Mouse (Mus musculus) limb, embryonic 10.5 days (tissue): ENCODE measurements at regions not wholly inside any gene's neighbourhood (a gene's known extent, or its start where the extent isn't known, plus 50 kb on each side); places are given as distances from the start of the nearest gene placed in this dataset.
A peak's percentile ranks its signal among the peaks of the same experiment; 100 is the strongest.
"Not testable (repeated sequence)": the region's sequence is repeated elsewhere in the genome, so short reads cannot be mapped to it uniquely, and the experiment has no call there.

Source experiments
- DNase-seq: peaks from one replicate; pipeline ENCODE4 v3.0.0-alpha.2; 2017; ENCODE audit warnings: low spot score
- H3K27ac ChIP-seq: fragments of 300-500 bp; sonication (generic); 2 replicates; pipeline ENCODE4 v1.5.1; 2016; ENCODE audit warnings: mild to moderate bottlenecking
- H3K27me3 ChIP-seq: fragments of 300-500 bp; sonication (generic); 2 replicates; pipeline ENCODE4 v1.6.1; 2016; ENCODE audit warnings: low read depth, mild to moderate bottlenecking; ENCODE audit not compliant: poor library complexity, severe bottlenecking
- H3K36me3 ChIP-seq: fragments of 300-500 bp; sonication (generic); 2 replicates; pipeline ENCODE4 v1.6.1; 2016; ENCODE audit warnings: mild to moderate bottlenecking, moderate library complexity
- H3K4me1 ChIP-seq: fragments of 300-500 bp; sonication (generic); 2 replicates; pipeline ENCODE4 v1.6.1; 2016
- H3K4me3 ChIP-seq: fragments of 300-500 bp; sonication (generic); 2 replicates; pipeline ENCODE4 v1.5.1; 2016; ENCODE audit warnings: mild to moderate bottlenecking, moderate library complexity
- H3K9me3 ChIP-seq: fragments of 300-500 bp; sonication (generic); replicated peaks from 2 replicates; pipeline ENCODE4 v1.6.1; 2016; ENCODE audit warnings: mild to moderate bottlenecking
- WGBS: fragments of 180-500 bp; shearing (Covaris S2); methylation state at CpG from one replicate; pipeline ENCODE4 v1.1.7; 2016; 5-methylcytosine and 5-hydroxymethylcytosine counted together

GRCm38 (mm10) chr10:23733679-23734078 is 53.4 kb downstream of the Rps12 start:
- H3K4me1 ChIP-seq = no peaks in the 10 kb centered on the region
- H3K9me3 ChIP-seq = no peaks in the 10 kb centered on the region
- no peak overlapping the region for H3K4me3 ChIP-seq
- 59% methylated on average over 2 of the region's 2 CpGs for WGBS
- H3K27ac ChIP-seq = no peak overlapping the region
- DNase-seq = no peak
- H3K36me3 ChIP-seq = no peaks in the 10 kb centered on the region
- no peaks in the 10 kb centered on the region for H3K27me3 ChIP-seq

- H3K4me3 ChIP-seq, H3K27ac ChIP-seq, H3K27me3 ChIP-seq, H3K9me3 ChIP-seq, H3K36me3 ChIP-seq, H3K4me1 ChIP-seq, DNase-seq: not testable (repeated sequence)
- 90% methylated on average over 28 of the region's 28 CpGs for WGBS
Measured at GRCm38 (mm10) chr10:23725960-23726714, 60.9 kb downstream of the Rps12 start.

- H3K27me3 ChIP-seq = no peaks in the 10 kb centered on the region
- H3K4me1 ChIP-seq = peaks cover 8% of the 10 kb centered on the region
- no peaks in the 10 kb centered on the region for H3K9me3 ChIP-seq
- no peak overlapping the region for H3K27ac ChIP-seq
- WGBS = 85% methylated on average over 7 of the region's 7 CpGs
- H3K4me3 ChIP-seq = no peak overlapping the region
- H3K36me3 ChIP-seq = no peaks in the 10 kb centered on the region
- no peak for DNase-seq
Measured at GRCm38 (mm10) chr10:23718124-23718523, 69.0 kb downstream of the Rps12 start.

GRCm38 (mm10) chr10:23715511-23715910 is 71.6 kb downstream of the Rps12 start:
- no peak for DNase-seq
- 88% methylated on average over 10 of the region's 10 CpGs for WGBS
- Histone ChIP-seq H3K27me3 (no peaks in the 10 kb centered on the region), H3K4me3 (no peak overlapping the region), H3K27ac (no peak overlapping the region), H3K9me3 (no peaks in the 10 kb centered on the region), H3K36me3 (no peaks in the 10 kb centered on the region), H3K4me1 (peaks cover 34% of the 10 kb centered on the region)

- H3K27ac ChIP-seq = no peak overlapping the region
- no peaks in the 10 kb centered on the region for H3K9me3 ChIP-seq
- no peaks in the 10 kb centered on the region for H3K36me3 ChIP-seq
- 94% methylated on average over 7 of the region's 7 CpGs for WGBS
- no peaks in the 10 kb centered on the region for H3K27me3 ChIP-seq
- no peak overlapping the region for H3K4me3 ChIP-seq
- DNase-seq = no peak
- H3K4me1 ChIP-seq = peaks cover 37% of the 10 kb centered on the region
Measured at GRCm38 (mm10) chr10:23715101-23715500, 72.0 kb downstream of the Rps12 start.

DNA sequence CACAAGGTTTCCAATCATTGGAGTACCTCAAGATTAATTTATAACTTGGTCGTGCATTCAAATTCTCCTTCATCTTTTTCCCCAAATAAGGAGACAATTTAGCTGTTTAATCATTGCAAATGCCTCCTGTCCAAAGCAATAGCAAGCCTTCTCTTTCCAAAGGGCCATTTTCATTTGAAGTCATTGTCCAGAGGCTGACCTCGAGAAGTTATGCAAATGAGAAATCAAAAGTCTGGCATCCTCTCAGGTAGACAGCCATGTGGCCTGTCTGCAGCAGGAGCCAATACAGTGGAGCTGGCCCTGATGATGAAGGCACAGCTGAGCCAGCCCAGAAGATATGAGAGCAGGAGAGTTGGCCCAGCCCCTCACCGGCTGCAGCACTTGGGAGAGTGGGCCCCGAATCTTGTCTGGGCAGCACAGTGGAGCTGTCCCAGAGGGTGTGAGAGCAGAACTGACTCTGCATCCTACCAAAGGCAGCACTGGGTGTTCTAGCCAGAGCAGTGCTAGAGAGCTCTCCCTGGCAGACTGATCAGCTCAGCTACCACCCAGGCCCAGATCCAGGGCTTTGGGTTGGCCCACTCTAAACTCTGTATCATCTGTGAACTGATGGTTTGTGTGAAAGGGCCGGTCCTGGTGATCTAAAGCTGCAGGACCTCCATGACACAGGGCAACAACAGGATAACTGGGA is 74.2 kb downstream of the Rps12 start:
- H3K27ac ChIP-seq = peak overlapping the region; percentile 82
- no peaks in the 10 kb centered on the region for H3K36me3 ChIP-seq
- 77% methylated on average over 5 of the region's 5 CpGs for WGBS
- H3K4me1 ChIP-seq = peaks cover 38% of the 10 kb centered on the region
- peak; percentile 33 for DNase-seq
- H3K27me3 ChIP-seq = no peaks in the 10 kb centered on the region
- no peaks in the 10 kb centered on the region for H3K9me3 ChIP-seq
- no peak overlapping the region for H3K4me3 ChIP-seq

- Histone ChIP-seq H3K4me3 (peak overlapping the region; percentile 31), H3K27ac (peak overlapping the region; percentile 82), H3K27me3 (no peaks in the 10 kb centered on the region), H3K4me1 (peaks cover 34% of the 10 kb centered on the region), H3K9me3 (no peaks in the 10 kb centered on the region), H3K36me3 (no peaks in the 10 kb centered on the region)
- 20% methylated on average over 6 of the region's 6 CpGs for WGBS
- peak; percentile 61 for DNase-seq
Measured at GRCm38 (mm10) chr10:23711416-23712171, 75.5 kb downstream of the Rps12 start.

DNA sequence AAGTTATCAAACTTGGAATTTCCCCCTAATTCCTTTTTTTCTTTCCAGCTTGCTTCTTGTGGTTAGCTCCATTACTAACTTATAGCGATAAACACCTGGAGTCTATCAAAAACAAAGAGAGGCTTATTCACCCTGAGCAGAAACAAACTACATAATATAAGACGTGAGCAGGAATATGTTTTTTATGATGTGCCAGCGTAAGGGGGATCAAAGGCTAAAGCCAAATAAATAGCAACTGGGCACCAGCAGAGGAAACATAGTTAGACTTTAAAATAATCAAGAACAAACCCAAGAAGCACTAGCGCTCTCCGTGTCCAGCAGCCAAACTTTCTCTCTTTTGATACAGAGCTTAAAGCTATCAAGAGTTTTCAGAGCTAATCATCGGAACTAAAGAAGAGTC is 76.1 kb downstream of the Rps12 start:
- Histone ChIP-seq H3K4me3 (peak overlapping the region; percentile 31), H3K9me3 (no peaks in the 10 kb centered on the region), H3K36me3 (no peaks in the 10 kb centered on the region), H3K4me1 (peaks cover 34% of the 10 kb centered on the region), H3K27me3 (no peaks in the 10 kb centered on the region), H3K27ac (peak overlapping the region; percentile 82)
- 30% methylated on average over 6 of the region's 6 CpGs for WGBS
- DNase-seq = no peak

GRCm38 (mm10) chr10:23708261-23708660 is 78.8 kb downstream of the Rps12 start:
- Histone ChIP-seq H3K36me3 (no peaks in the 10 kb centered on the region), H3K9me3 (no peaks in the 10 kb centered on the region), H3K4me3 (no peak overlapping the region), H3K27ac (no peak overlapping the region), H3K27me3 (no peaks in the 10 kb centered on the region), H3K4me1 (peaks cover 33% of the 10 kb centered on the region)
- WGBS = 93% methylated on average over 8 of the region's 8 CpGs
- DNase-seq = peak; percentile 25

DNA sequence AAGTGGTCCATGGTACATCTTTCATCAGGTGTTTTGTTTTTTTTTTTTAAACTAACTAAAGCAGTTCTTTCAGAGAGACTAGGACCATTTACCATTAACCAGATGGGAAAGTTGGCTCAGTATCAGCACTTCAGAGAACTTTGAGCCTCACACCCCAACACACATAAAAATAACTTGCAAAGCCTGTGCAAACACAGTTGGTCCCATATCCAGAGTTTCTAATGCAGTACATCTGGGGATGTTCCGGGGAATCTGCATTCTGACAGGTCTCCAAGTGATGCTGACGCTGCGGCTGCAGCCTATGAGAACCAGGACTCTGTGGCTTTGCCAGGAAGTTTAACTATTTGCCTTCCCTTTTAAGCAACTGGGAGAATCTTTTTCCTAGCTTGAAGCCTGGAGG is 79.9 kb downstream of the Rps12 start:
- no peaks in the 10 kb centered on the region for H3K36me3 ChIP-seq
- WGBS = 69% methylated on average over 3 of the region's 3 CpGs
- peaks cover 26% of the 10 kb centered on the region for H3K4me1 ChIP-seq
- DNase-seq = peak; percentile 24
- H3K4me3 ChIP-seq = no peak overlapping the region
- H3K27ac ChIP-seq = no peak overlapping the region
- no peaks in the 10 kb centered on the region for H3K27me3 ChIP-seq
- no peaks in the 10 kb centered on the region for H3K9me3 ChIP-seq

DNA sequence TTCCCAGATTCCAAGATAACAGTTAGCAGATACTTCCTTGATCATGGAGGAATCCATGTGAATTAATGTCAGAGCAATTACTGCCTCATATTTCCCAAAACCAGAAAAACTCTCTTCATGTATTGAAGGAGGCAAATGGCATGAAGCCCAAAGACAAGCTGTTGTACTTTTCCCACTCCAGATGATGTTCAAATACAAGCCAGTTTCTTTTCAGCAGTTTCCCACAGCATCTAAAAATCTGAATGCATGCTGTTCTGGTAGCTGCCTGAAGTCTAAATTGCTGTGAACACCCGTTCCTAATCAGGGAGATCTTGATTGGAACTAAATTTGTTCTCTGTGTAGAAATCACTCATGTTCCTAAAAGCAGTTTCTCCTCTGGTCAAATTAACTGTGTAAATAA is 83.0 kb downstream of the Rps12 start:
- Histone ChIP-seq H3K36me3 (no peaks in the 10 kb centered on the region), H3K9me3 (no peaks in the 10 kb centered on the region), H3K4me3 (no peak overlapping the region), H3K27ac (no peak overlapping the region), H3K4me1 (peaks cover 4% of the 10 kb centered on the region), H3K27me3 (no peaks in the 10 kb centered on the region)
- 60% methylated on average over 1 of the region's 1 CpGs for WGBS
- DNase-seq = no peak

- no peaks in the 10 kb centered on the region for H3K9me3 ChIP-seq
- no peaks in the 10 kb centered on the region for H3K4me1 ChIP-seq
- no peak overlapping the region for H3K4me3 ChIP-seq
- no peak for DNase-seq
- H3K27ac ChIP-seq = no peak overlapping the region
- no peaks in the 10 kb centered on the region for H3K27me3 ChIP-seq
- no peaks in the 10 kb centered on the region for H3K36me3 ChIP-seq
- 87% methylated on average over 2 of the region's 2 CpGs for WGBS
Measured at GRCm38 (mm10) chr10:23691291-23691690, 95.8 kb downstream of the Rps12 start.

DNA sequence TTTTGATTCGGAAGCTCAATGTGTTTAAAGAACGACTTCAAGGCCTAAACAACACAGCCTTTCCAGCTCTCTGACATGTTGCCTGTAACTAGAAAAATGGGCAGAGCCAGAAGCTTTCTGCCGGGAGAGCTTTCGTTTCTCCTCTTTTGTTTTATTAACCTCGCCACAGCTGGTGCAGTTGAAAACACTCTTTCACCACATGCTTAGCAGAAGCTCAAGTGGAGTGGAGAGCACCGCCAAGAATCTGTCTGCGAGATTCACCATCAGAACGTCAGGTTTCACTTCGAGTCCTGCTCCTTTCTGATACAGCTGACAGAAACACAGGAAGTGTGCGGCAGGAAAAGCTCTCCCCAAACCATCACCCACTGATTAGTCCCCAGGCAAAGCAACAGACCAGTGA is 100.1 kb downstream of the Rps12 start:
- no peaks in the 10 kb centered on the region for H3K4me1 ChIP-seq
- 89% methylated on average over 10 of the region's 10 CpGs for WGBS
- no peak overlapping the region for H3K27ac ChIP-seq
- no peaks in the 10 kb centered on the region for H3K36me3 ChIP-seq
- DNase-seq = no peak
- H3K9me3 ChIP-seq = no peaks in the 10 kb centered on the region
- H3K27me3 ChIP-seq = no peaks in the 10 kb centered on the region
- no peak overlapping the region for H3K4me3 ChIP-seq
